Mouse (Mus musculus) olfactory bulb, adult 2 months (tissue): ENCODE measurements around the gene Tfr2.

Experiments
- CTCF ChIP-seq: fragments of 200-500 bp; IDR thresholded peaks from 2 replicates; pipeline ENCODE4 v1.5.1; 2012; ENCODE audit warnings: low read depth, mild to moderate bottlenecking, low read length, moderate library complexity; ENCODE audit not compliant: insufficient read depth
- POLR2A ChIP-seq: fragments of 200-500 bp; IDR thresholded peaks from 2 replicates; pipeline ENCODE4 v1.6.1; 2012; ENCODE audit warnings: mild to moderate bottlenecking, low read depth, low read length, moderate library complexity; ENCODE audit not compliant: insufficient read depth

- no peak for TF ChIP-seq POLR2A
- no peak for TF ChIP-seq CTCF
These were observed 41.6 kb downstream of the Tfr2 start for GRCm38 (mm10) chr5:137611245-137611602.
